Mouse (Mus musculus) heart, embryonic 14.5 days (tissue): ENCODE data around the gene Rora. TPM values are rescaled to one million over a fixed set of nuclear protein-coding genes. Genes with fewer than 3 reads are reported as not detected.

Experiments
- ATAC-seq: fragments of 200-750 bp; cut with Nextera tagmentation; 2 replicates; pipeline ENCODE4 v1.8.0; 2017; ENCODE audit warnings: low read depth, moderate TSS enrichment; ENCODE audit not compliant: insufficient number of reproducible peaks, insufficient read depth, low FRiP score
- H3K27ac ChIP-seq, 2 experiments: fragments of 200-500 bp in 1 of 2; fragments of 300-500 bp in 1 of 2; sonication (generic) in 1 of 2; replicated peaks in 1 of 2; 2 replicates each; pipeline ENCODE4 v1.5.1; 2012 to 2014; ENCODE audit warnings: low read depth in 2 of 2, low read length in 2 of 2, control low read depth in 1 of 2, mild to moderate bottlenecking in 1 of 2, mixed read lengths in 1 of 2; ENCODE audit not compliant: control insufficient read depth in 1 of 2, insufficient read depth in 1 of 2
- H3K27me3 ChIP-seq: fragments of 300-500 bp; sonication (generic); 2 replicates; pipeline ENCODE4 v1.6.1; 2014; ENCODE audit warnings: mild to moderate bottlenecking, low read length, control low read depth; ENCODE audit not compliant: control insufficient read depth, insufficient read depth
- H3K36me3 ChIP-seq: fragments of 300-500 bp; sonication (generic); 2 replicates; pipeline ENCODE4 v1.6.1; 2014; ENCODE audit warnings: mild to moderate bottlenecking, control low read depth, low read length, mixed read lengths; ENCODE audit not compliant: control insufficient read depth, insufficient read depth
- H3K4me1 ChIP-seq, 2 experiments: fragments of 200-500 bp in 1 of 2; fragments of 300-500 bp in 1 of 2; sonication (generic) in 1 of 2; 2 replicates each; pipeline ENCODE4 v1.6.1; 2012 to 2014; ENCODE audit warnings: low read length in 2 of 2, control low read depth in 1 of 2, mixed read lengths in 1 of 2; ENCODE audit not compliant: control insufficient read depth in 2 of 2, insufficient read depth in 2 of 2
- H3K4me2 ChIP-seq: fragments of 300-500 bp; sonication (generic); 2 replicates; pipeline ENCODE4 v1.6.1; 2014; ENCODE audit warnings: mild to moderate bottlenecking, low read length
- H3K4me3 ChIP-seq, 2 experiments: fragments of 200-500 bp in 1 of 2; fragments of 300-500 bp in 1 of 2; sonication (generic) in 1 of 2; 2 replicates each; pipeline ENCODE4 v1.5.1; 2012 to 2014; ENCODE audit warnings: low read length in 2 of 2, mild to moderate bottlenecking in 2 of 2, control low read depth in 1 of 2, low read depth in 1 of 2, moderate library complexity in 1 of 2; ENCODE audit not compliant: control insufficient read depth in 1 of 2, insufficient read depth in 1 of 2
- H3K9ac ChIP-seq: fragments of 300-500 bp; sonication (generic); 2 replicates; pipeline ENCODE4 v1.6.1; 2014; ENCODE audit warnings: mild to moderate bottlenecking, low read length
- H3K9me3 ChIP-seq: fragments of 300-500 bp; sonication (generic); 2 replicates; pipeline ENCODE4 v1.6.1; 2016; ENCODE audit warnings: low read length, control low read depth; ENCODE audit not compliant: control insufficient read depth
- WGBS: fragments of 180-500 bp; shearing (Covaris S2); extraction: QIAGEN DNeasy Blood & Tissue Kit; methylation state at CpG from one replicate; pipeline ENCODE4 v1.1.7; 2014; 5-methylcytosine and 5-hydroxymethylcytosine counted together
- polyA plus RNA-seq: library from polyadenylated mRNA; unstranded; fragments of >200 nt; fragmentation: Nextera tagmentation; extraction: Ambion mirVana; gene quantifications from 2 replicates; pipeline ENCODE4 v1.2.1, GENCODE M21; 2014

Rora gene
- polyA plus RNA-seq, 1 experiment from 2014 or later: 6.9 TPM

DNA sequence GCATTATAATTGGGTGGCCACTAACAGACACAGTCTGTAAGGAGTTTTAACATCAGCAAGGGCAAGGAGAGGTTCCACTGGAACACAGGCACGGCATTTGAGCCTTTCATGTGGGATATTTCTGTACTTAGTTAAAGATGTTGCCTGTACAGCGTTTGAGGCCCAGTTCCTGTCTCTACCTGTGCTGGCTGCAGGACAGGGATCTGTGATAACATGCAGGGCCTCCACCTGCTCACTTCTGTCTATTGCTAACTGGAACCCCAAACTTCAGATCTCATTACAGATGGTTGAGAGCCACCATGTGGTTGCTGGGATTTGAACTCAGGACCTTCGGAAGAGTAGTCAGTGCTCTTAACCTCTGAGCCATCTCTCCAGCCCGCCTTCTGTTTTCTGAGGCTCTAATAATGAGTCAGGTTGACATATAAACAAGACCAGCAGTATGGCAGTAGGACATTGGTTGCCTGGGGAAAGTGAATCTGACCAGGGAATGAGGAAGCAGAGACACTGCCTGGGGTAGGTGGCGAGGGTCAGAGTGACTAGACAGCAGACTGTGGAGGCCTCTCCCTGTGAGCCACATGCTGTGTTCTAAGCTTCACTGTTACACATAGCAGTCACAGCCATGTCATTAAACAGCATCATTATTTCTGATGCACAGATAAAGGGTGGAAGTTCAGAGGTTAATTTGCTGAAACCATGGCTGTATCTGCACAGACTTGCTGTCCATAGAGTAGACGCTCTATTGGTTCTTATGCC lies 333.9 kb downstream of the Rora start:
- no peak for ATAC-seq
- Histone ChIP-seq H3K4me1 (peaks cover 0 to 7% of the 10 kb centered on the region in 2 experiments; a peak in 3 of 4 replicates), H3K9ac (no peak overlapping the region), H3K9me3 (no peaks in the 10 kb centered on the region), H3K27me3 (no peaks in the 10 kb centered on the region), H3K27ac (no peak overlapping the region), H3K4me2 (no peak overlapping the region), H3K36me3 (no peaks in the 10 kb centered on the region), H3K4me3 (no peak overlapping the region)
- WGBS: 80% methylated on average over 6 of the region's 6 CpGs

DNA sequence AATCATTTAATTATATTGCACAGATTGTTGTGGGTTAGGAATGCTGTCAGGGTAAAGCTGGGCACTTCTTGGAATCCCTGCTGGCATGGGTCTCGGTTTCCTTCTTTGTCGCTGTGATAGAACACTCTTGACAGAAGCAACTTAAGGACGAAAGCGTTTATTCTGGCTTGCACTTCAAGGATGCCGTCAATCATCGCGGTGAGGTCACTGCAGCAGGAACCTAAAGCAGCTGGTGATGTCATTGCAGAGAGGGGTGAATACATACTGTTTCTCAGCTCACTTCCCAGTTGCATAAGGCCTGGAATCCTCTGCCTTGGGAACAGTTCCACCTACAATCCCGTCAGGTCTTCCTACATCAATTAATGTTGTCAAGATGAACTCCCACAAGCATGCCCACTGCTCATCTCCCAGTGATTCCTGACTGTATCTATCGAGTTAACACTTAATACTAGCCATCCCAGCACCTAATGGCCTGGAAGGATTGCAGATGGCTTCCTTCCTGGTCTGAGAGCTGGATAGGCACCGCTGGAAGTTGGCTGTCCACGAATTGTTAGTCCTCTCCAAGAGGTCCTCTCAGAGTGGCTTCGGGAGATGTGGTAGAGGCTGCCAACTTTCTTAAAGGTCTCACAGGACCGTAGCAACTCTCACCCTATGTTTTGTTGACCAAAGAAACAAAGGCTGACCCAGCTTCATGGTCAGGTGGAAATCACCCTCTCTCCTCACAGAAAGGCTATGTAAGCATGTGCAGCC lies 334.8 kb downstream of the Rora start:
- H3K4me1 ChIP-seq: peaks cover 0 to 7% of the 10 kb centered on the region in 2 experiments; a peak in 3 of 4 replicates
- no peaks in the 10 kb centered on the region for H3K9me3 ChIP-seq
- no peak overlapping the region for H3K4me3 ChIP-seq
- WGBS: 61% methylated on average over 13 of the region's 13 CpGs
- H3K36me3 ChIP-seq: no peaks in the 10 kb centered on the region
- no peak overlapping the region for H3K4me2 ChIP-seq
- ATAC-seq: no peak
- no peaks in the 10 kb centered on the region for H3K27me3 ChIP-seq
- H3K9ac ChIP-seq: no peak overlapping the region
- peak overlapping the region in 1 of 2 experiments; percentile 30; a peak in 1 of 4 replicates for H3K27ac ChIP-seq

GRCm38 (mm10) chr9:68989885-68990449 lies 336.4 kb downstream of the Rora start:
- ATAC-seq: no peak
- Histone ChIP-seq H3K9me3 (no peaks in the 10 kb centered on the region), H3K4me3 (no peak overlapping the region), H3K9ac (no peak overlapping the region), H3K27ac (no peak overlapping the region), H3K4me2 (no peak overlapping the region), H3K27me3 (no peaks in the 10 kb centered on the region), H3K4me1 (peaks cover 0 to 7% of the 10 kb centered on the region in 2 experiments; a peak in 3 of 4 replicates), H3K36me3 (no peaks in the 10 kb centered on the region)
- WGBS: 73% methylated on average over 7 of the region's 7 CpGs

- no peak overlapping the region for H3K4me3 ChIP-seq
- H3K9me3 ChIP-seq: peaks cover 4% of the 10 kb centered on the region; the same call in 1 of the 2 replicates
- no peak for ATAC-seq
- H3K4me1 ChIP-seq: no peaks in the 10 kb centered on the region
- H3K27me3 ChIP-seq: no peaks in the 10 kb centered on the region
- no peak overlapping the region for H3K9ac ChIP-seq
- H3K4me2 ChIP-seq: no peak overlapping the region
- H3K36me3 ChIP-seq: no peaks in the 10 kb centered on the region
- 61% methylated on average over 2 of the region's 2 CpGs for WGBS
- no peak overlapping the region for H3K27ac ChIP-seq
These were observed 340.3 kb downstream of the Rora start for GRCm38 (mm10) chr9:68993881-68994280.

GRCm38 (mm10) chr9:68998961-68999360 lies 345.4 kb downstream of the Rora start:
- Histone ChIP-seq H3K4me1 (no peaks in the 10 kb centered on the region), H3K27me3 (no peaks in the 10 kb centered on the region), H3K4me2 (no peak overlapping the region), H3K27ac (no peak overlapping the region), H3K9me3 (peaks cover 4% of the 10 kb centered on the region; the same call in 1 of the 2 replicates), H3K4me3 (no peak overlapping the region), H3K36me3 (no peaks in the 10 kb centered on the region), H3K9ac (no peak overlapping the region)
- ATAC-seq: no peak
- 96% methylated on average over 9 of the region's 9 CpGs for WGBS

DNA sequence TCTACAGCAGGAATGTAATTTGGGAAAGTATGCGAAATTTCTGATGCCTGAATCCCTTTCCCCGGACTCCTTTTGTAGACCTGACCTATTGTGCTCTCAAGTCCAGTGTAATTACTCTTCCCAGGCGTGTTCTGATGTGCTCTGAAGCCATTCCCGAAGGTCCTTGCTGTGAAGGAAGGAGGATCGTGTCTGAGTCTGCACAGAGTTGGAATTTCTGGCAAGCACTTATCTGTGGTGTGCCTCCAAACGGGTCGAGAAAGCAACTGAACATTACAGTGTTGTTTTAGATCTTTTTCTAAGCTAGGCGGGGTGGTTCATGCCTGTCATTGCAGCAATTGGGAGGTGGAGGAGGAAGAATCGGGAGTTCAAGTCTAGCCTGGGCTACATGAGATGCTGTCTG lies 350.9 kb downstream of the Rora start:
- Histone ChIP-seq H3K27me3 (no peaks in the 10 kb centered on the region), H3K4me1 (0 out of 4 replicates have a peak, but pooled peaks cover 2 to 4% of the 10 kb centered on the region in 2 experiments), H3K36me3 (no peaks in the 10 kb centered on the region), H3K27ac (no peak overlapping the region), H3K4me2 (no peak overlapping the region), H3K4me3 (no peak overlapping the region), H3K9ac (no peak overlapping the region), H3K9me3 (no peaks in the 10 kb centered on the region)
- no peak for ATAC-seq
- WGBS: 48% methylated on average over 9 of the region's 9 CpGs

GRCm38 (mm10) chr9:69006666-69007065 lies 353.1 kb downstream of the Rora start:
- Histone ChIP-seq H3K36me3 (no peaks in the 10 kb centered on the region), H3K4me3 (no peak overlapping the region), H3K4me1 (0 out of 4 replicates have a peak, but pooled peaks cover 2 to 4% of the 10 kb centered on the region in 2 experiments), H3K27ac (no peak overlapping the region), H3K9ac (no peak overlapping the region), H3K27me3 (no peaks in the 10 kb centered on the region), H3K4me2 (no peak overlapping the region), H3K9me3 (no peaks in the 10 kb centered on the region)
- 74% methylated on average over 3 of the region's 3 CpGs for WGBS
- ATAC-seq: no peak
